Mouse (Mus musculus) heart, postnatal 14 days (tissue): ENCODE data around the gene Sstr5. TPM values are rescaled to one million over a fixed set of nuclear protein-coding genes. Genes with fewer than 3 reads are reported as not detected.
A peak's percentile ranks its signal among the peaks of the same experiment; 100 is the strongest.

Source experiments
- DNase-seq, 2 experiments: peaks; one replicate each; pipeline ENCODE4 v3.0.0; 2021 to 2022
- intact Hi-C: fragments of 180-260 bp; cut with DNase I; formaldehyde crosslinking; loops from one replicate; pipeline ENCODE4 v1.15.1; 2025
- long read RNA-seq, 2 experiments: library from polyadenylated mRNA; stranded (forward); transcript quantifications; one replicate each; pipeline ENCODE4 v2.0.0; 2021
- total RNA-seq, 2 experiments: library from RNA; stranded (reverse); gene quantifications; 2 replicates each; pipeline ENCODE4 v1.2.3; 2021

Sstr5 gene
- total RNA-seq = not detected
- long read RNA-seq, experiment 1 = 0 reads
- long read RNA-seq, experiment 2 = 0 reads

DNA sequence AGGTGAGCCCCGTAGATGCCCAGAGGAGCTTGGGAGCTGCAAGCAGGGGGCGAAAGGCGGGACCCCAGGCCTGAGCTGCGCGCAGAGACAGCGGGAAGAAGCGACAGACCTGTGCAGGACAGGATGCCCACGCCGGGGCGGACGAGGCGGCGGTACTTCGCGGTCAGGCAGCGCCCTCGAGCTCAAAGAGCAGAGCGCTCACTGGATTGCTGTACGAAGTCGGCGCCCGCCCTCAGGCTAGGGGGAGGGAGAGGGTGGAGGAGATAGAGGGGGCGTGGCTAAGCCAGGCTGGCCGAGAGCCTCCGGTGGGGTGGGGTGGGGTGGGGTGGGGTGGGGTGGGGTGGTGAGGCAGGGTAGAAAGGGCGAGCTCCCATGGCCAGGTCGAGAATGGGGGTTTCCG, at the start of gene Sstr5:
Gene Sstr5 (minus strand): TSS at position 276 of the 400 bp plus-strand sequence.
- DNase-seq = no peak
- intact Hi-C loops = no loop called here

DNA sequence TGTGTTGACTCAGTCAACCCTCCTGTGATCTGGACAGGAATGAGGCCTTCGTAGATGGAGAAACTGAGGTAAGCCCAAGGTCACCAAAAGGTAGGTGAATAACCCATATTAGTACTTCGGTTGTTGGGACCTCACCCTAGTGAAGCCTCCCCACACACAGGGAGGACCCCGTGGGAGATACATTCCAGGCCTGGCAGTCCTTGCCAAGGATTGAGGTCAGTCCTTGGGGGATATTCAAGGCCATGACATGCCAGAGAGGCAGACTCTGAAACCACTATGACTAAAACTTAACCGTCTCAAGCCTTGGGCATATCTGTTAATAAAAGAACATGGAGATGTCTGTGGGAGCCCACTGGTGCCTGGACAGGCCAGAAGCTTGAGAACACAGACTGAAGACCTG, 44.7 kb upstream of the Sstr5 start:
- no peak for DNase-seq

GRCm38 (mm10) chr17:25540731-25541130, 43.6 kb upstream of the Sstr5 start:
- no peak for DNase-seq
- intact Hi-C loops = no loop called here

More for the DNA sequence above, 44.7 kb upstream of the Sstr5 start:
- intact Hi-C loops = no loop called here

DNA sequence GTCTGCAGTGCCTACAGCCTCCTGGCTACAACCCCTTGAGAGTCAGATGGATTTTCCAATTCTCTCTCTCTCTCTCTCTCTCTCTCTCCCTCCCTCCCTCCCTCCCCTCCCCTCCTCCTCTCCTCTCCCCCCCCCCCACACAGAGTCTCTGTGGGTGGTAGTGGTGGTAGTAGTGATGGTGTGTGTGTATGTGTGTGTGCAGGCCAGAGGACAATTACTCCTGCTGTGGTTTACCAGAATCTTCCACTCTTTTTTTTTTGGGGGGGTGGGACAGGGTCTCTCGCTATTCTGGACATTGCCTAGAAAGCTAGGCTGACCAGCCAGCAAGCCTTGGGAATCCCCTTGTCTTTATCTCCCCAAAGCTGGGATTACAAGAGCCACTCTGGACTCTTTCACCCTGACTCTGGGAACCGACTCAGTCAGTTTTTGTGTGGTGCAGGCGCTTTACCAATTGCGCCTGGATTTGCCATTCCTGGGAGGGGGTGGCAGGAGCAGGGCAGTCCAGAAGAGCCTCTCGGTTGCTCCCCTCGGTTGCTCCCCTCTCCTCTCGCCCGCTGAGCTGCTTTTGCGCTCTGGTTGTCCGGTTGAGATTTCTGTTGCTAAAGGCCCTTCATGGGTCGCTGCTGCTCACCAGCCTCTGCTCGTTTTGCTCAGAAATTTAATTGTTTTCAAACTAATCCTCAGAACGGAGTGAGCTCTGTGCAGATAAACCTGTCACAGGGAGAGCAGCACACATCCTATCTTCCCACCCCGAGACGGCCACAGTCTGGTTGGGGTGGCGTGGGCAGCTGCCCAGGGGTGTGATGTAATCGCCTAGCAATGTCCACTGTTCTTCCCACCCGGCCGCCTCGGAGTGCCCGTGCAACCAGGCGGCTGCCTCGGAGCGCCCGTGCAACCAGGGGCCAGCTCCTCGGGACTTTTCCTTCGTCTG, 42.1 kb upstream of the Sstr5 start:
- intact Hi-C loops = no loop called here
- peak; percentile 49 to 50 for DNase-seq

- DNase-seq = peak; percentile 30 to 31
- intact Hi-C loops = no loop called here
Measured at GRCm38 (mm10) chr17:25530357-25531022, 33.4 kb upstream of the Sstr5 start.

DNA sequence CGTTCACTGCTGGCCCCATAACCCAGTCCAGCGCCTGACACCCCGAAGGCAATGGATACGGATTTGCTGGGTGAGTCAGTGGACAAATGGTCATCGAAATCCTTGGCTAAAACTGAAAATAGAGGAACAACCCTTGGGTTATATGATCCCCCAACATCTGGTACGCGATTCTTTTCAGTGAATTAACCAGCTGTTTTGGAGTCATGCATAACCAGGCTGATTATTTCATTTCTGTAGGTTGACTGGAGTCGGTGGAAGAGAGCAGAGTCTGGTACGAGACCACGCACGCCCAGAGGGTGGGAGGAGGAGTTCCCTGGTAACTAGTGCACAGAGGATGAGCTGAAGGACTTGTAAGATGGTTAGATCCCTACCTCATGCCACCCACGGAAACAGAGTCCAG, 25.0 kb upstream of the Sstr5 start:
- intact Hi-C loops = no loop called here
- DNase-seq = no peak

DNA sequence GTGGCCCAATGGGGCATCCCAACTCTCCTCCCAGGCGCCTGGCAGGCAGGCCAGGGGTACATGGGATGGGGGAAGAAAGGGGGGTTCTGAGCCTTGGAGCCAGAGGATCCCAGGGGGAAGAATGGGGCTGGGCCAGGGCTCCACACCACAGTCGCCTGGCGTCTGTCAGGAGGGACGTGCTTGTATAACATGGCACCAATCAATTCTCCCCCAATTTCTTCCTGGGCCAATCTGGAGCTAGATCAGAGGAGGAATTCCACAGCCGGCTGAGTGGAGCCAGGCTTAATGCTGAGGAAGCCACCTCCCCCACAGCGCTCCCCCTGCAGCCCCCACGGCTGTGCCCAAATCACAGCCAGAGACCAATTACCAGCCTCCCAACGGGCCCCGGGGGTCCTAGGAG, 23.4 kb upstream of the Sstr5 start:
- DNase-seq = no peak
- intact Hi-C loops = no loop called here

GRCm38 (mm10) chr17:25519511-25519910, 22.4 kb upstream of the Sstr5 start:
- intact Hi-C loops = no loop called here
- no peak for DNase-seq

- intact Hi-C loops = no loop called here
- no peak for DNase-seq
Measured at GRCm38 (mm10) chr17:25518144-25518543, 21.1 kb upstream of the Sstr5 start.

- intact Hi-C loops = no loop called here
- DNase-seq = no peak
Measured at GRCm38 (mm10) chr17:25516315-25516714, 19.2 kb upstream of the Sstr5 start.

- intact Hi-C loops = no loop called here
- no peak for DNase-seq
Measured at GRCm38 (mm10) chr17:25514055-25514454, 17.0 kb upstream of the Sstr5 start.

- intact Hi-C loops = no loop called here
- DNase-seq = no peak
Measured at GRCm38 (mm10) chr17:25511876-25512275, 14.8 kb upstream of the Sstr5 start.

DNA sequence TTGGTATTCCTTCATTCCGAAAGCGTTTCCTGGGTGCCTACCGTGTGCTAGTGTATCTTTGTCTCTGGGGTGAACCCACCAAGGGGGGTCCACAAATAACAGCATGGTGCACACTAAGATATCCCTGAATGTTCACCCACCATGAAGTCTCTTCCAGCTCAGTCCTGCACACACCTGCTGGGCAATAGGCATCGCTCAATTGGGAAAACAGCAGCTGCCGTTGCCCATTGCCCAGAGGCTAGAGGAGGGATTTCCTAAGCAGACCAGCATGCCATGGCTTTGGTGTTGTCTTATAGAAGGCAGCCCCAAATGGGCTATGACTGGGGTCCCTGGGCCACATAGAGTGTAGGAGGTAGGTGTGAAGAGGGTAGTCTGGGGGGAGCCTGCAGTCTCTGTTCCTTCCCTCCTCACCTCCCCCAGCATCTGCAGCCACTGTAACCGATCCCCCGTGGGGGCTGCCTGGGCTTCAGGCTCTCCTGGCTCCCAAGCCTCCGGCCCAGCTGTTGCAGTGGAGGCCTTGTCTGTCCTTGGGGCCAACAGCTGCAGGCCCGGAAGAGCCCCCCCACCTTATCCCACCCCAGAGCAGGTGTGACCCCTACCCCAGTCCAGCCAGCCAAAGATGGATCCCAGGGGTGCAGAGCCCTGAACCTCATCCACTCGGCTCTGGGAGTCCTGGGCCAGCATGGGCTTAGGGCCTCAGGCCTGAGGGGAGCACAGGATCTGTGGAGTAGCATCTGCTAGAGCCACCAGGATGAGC, 13.2 kb upstream of the Sstr5 start:
- peak; percentile 16 to 33 for DNase-seq
- intact Hi-C loops = no loop called here

DNA sequence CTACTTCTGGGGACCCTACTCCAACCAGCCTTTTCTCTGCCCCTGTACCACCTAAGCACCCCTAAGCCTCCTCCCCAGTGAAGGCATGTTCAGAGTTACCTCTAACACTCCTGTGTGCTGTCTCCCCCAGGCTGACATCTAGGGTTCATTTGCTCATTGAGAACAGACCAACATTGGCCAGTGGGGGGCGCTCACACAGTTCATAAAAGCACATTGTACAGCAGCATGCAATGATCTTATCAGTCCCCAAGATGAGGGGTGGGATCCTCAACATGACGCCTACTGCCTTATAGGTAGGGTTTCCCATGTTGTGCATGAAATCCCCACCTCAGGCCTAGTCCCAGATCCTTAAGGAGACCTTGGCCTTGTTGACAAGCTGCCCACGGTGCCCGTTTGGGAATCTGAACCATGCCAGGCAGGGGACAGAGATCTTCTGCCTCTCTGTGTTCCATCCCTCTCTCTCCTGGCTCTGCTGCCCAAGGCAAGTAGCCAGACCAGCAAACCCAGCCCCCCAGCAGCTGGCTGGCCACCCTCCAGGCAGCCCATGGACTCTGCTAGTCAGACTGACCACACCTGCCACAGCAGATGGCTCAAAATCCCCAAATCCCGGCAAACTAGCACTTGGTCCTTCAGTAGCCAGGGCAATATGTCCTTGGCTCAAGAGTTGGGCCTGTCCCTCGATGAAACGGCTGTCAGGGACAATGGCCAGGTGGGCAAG, 11.9 kb upstream of the Sstr5 start:
- intact Hi-C loops = loop anchor here (1.0 kb wide), 1 partner anchor 189 kb away; no protein-coding TSS in a partner anchor
- DNase-seq = peak; percentile 32 to 51

GRCm38 (mm10) chr17:25507799-25508198, 10.7 kb upstream of the Sstr5 start:
- DNase-seq = peak; percentile 72 to 82
- intact Hi-C loops = loop anchor here (1.0 kb wide), 2 partner anchors 31 to 191 kb away; no protein-coding TSS in a partner anchor

GRCm38 (mm10) chr17:25502599-25502998, 5.5 kb upstream of the Sstr5 start:
- intact Hi-C loops = no loop called here
- DNase-seq = no peak

DNA sequence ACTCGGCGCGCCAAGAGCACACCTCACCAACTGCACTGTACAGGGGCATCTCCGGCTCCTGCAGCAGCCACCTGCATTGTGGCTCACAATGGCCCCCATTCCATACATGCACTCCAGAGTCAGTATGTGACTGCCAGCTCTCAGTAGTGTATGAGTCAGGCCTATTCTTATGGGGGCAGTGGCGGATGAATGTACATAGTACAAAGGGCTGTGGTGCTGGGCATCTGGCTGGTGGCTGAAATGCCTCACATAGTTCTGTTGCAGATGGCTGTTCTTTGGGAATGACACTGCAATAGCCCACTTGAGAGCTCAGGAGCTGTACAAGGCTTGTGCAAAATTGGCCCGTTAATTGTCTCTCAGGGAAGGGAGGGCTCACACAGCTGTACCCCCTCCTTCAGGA, 15.0 kb downstream of the Sstr5 start:
- intact Hi-C loops = no loop called here
- no peak for DNase-seq

- no peak for DNase-seq
- intact Hi-C loops = no loop called here
Measured at GRCm38 (mm10) chr17:25480820-25481219, 16.3 kb downstream of the Sstr5 start.

GRCm38 (mm10) chr17:25480152-25480551, 16.9 kb downstream of the Sstr5 start:
- DNase-seq = no peak
- intact Hi-C loops = no loop called here
